Mouse (Mus musculus) thymus, postnatal 10 days (tissue): ENCODE data around the gene Ina.
"Not testable (repeated sequence)": the region's sequence is repeated elsewhere in the genome, so short reads cannot be mapped to it uniquely, and the experiment has no call there.

Experiments
- DNase-seq, 2 experiments: peaks; one replicate each; pipeline ENCODE4 v3.0.0; 2021; ENCODE audit warnings: low spot score in 2 of 2

Ina gene

DNA sequence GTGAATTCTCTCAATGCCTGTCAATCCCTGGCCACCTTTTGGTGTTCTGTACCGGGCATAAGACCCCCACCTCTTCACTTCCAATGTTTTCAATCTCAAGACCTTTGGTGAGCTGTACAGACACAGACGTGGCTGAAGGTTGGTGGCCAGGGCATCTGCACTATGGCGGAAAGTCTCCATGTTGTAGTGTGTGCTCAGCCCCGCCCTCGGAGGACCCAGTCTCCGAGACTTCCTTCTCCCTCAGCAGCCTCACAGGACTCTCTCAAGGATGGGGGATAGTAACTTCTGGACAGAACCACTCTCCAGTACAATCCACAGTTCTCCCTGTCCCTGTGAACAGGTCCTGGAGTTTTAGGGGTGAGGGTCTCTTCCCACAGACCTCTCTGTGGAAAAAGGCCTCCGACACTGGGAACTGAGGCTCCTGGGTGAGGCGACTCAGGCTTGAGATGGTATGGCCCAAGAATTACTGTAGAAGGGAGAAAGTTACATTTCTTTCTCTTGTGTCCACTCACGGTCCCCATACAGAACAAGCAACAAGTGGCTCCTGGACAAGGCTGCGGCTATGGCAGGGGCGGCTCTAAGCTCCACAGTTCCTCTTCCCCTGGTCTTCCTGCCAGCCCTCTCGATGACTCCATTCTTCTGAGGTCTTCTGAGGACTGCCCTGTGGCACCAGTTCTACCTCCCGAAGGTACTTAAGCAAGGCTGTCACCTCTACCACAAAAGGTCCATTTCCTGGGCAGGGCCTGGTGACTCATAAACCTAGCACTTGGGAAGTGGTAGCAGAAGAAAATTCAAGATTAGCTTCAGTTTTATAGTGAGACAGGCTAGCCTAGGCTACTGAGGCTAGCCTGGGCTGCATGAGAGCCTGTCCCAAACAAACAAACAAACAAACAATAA, 29.5 kb upstream of the Ina start:
- no peak for DNase-seq

DNA sequence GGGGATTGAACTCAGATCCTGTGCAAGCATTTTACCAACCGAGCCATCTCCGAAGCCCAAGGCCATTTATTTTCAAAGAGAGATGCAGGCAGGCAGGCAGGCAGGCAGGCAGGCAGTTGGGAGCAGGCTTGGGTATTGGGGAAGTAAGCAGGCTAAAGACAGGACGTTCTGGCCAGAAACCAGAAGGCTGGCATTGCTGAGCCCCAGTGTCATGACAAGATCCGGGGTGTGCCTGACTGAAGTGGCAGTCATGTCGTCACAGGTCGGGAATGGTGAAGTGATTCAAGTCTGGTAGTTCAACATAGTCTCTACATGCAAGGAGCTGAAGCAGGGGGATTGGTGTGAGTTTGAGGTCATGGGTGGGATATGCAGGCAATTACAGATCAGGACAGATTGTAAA, 26.9 kb upstream of the Ina start:
- DNase-seq, result no peak

DNA sequence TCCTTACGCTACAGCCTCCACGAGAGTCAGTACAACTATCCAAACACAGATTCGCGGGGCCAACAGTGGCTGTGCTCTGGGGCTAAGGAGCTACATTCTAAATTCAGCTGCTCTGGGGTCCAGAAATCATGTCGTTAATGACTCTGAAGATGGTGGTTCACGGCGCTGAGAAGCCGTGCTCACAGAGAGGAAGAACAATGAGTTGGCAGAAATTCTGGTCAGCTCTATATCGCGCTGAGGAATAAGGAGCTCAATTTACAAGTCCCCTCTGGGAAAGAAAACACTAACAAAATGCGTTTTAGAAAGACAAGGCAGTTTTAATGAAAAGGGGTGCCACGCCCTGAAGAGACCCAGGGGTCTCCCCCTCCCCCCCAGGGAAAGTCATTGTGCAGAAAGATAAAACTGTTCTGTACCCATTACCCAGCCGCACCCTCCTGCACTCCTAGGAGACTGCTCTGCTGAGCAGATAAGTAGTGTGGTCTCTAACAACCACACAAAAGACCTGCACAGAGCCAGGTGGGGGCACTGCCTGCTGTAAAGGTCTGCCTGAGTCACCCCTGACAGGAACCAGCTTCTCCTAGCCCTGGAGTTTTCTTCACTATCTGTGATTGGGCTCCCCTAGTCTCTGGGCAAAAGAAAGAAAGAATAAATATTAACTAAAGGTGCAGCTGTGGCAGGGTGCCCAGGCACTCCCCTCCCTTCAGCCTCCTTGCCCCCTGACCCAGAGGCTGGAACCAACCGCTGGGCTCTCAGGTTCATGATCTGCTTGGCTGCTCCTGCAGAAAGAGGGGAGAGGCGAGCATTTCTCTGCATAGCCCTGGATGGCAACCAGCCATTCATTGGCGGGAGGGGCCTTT, 26.0 kb upstream of the Ina start:
- peak; percentile 29 to 31 for DNase-seq

DNA sequence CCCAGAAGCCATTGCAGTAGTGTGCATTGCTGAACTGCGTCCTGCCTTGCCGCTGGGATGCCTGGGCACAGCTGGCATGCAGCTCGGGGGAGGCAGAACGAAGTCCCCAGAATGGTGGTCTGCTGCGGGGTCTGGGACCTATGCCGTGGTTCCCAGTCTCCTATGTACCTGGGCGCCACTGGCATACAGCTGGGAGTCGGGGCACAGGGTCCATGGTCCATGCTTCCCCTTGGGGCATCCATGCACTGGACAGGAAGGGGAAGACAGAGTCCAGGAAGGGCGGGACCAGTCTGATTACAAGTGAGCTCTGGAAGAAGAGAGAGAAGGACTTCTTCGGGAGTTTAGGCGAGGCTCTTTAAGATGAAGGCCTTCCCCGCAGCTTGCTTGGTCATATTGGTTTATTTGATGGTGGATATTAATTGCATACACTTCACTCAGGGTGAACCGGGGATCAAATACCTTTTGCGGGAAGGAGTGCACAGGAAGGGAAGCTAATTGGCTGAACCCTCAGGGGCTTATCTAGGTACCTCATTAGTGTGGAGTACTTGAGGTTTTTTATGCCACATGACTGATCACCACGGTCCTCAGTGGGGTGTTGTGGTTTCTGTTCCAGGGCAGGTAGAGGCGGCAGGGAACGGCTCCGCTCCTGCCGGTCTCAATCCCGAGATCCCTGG, 24.9 kb upstream of the Ina start:
- DNase-seq, result no peak

DNA sequence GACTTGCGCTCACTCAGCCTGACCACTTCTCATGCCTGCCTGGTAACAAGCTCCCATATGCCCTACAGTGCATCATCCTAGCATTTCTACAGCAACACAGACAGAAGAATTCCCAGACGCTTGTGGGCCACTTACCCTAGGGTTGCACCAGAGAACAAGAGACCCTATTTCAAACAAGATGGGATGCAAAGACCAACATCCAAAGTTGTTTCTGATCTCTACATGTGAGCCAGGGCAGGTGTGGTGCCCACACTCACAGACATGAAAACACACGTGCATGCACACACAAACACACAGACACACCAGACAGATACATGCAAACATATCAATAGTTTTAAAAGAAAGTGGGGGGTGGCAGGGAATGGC, 24.4 kb upstream of the Ina start:
- no peak for DNase-seq

DNA sequence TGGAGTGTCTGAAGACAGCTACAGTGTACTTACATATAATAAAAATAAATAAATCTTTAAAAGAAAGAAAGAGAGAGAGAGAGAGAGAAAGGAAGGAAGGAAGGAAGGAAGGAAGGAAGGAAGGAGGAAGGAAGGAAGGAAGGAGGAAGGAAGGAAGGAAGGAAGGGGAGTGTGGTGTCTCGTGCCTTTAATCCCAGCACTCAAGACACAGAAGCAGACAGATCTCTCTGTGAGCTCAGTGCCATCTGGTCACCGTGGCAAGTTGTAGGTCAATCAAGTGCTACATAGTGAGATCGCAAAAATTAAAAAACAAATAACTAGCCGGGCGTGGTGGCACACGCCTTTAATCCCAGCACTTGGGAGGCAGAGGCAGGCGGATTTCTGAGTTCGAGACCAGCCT, 23.9 kb upstream of the Ina start:
- not testable (repeated sequence) for DNase-seq

DNA sequence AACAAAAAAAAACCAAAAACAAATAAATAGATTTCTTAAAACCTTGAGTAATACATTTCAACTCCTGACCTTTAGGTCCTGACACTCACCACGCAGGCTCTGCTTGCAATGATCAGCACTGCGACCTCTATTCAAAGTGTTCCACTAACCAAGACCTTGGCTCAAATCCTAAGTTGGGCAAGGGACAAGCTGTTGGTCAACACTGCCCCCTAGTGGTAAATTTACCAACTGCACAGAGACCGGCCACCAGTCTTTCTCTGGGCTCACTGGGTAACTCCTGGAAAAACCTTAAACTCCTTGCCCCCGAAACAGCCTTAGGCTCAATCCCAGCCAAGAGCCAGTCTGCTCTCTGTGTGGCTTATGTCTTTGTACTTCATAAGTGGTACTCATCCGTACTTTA, 23.4 kb upstream of the Ina start:
- peak; percentile 62 to 89 for DNase-seq

DNA sequence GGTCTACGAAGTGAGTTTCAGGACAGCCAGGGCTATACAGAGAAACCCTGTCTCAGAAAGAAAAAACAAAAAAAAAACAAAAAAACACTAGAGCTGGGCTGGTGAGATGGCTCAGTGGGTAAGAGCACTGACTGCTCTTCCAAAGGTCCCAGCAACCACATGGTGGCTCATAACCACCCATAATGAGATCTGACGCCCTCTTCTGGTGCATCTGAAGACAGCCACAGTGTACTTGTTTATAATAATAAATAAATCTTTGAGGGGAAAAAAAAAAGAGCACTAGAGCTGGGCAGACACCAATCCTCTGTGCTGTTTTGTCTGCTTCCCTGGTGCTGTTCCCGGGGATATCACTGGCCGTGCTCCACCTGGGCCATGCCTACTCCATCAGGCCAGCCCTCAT, 22.2 kb upstream of the Ina start:
- DNase-seq, result not testable (repeated sequence)

DNA sequence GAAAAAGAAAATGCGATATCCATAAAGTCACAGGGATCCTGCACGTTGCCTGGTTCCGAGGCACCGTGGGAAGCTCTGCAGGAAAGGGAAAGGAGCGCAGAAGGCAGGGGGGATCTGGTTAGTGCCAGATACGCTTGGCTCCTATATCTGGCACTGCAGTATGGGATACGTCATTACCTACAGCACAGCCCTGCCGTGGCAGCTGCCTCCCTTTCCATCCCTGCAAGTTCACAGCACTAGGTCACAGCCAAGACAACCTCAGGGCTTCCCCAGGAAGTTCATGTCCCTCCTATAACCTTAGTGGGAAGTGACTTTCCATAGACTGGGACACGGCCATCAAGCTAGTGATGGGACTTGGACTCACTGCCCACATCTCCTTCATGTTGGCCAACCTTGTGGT, 18.4 kb upstream of the Ina start:
- no peak for DNase-seq

DNA sequence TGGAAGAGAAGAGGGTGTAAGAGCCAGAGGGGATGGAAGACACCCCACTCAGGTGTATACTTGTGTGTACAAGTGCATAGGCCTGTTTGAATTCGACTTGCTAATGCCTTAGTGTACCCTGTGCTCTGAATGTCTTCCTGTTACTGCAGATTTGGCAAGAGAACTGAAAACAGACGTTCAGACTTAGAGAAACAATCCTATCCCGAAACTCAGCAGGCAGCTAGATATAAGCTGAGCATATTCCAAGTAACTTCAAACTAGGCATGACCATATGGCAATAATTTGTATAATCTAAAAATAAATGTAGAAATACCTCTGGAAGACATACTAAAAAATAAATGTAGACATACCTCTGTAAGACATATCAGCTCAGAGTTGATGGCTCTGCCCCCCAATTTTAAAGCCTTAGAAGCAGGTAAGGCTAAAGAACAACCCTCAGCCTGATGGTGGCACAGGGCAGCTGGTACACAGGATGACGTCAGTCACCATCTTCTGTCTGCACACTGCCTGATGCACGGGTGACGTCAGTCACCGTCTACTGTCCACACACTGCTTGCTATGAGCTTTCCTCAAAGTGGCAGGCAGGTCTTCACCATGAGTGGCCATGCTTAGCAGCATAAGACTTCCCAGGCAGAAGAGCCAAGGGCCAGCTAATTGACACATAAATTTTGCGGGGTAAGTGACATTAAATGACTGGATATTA, 16.2 kb upstream of the Ina start:
- no peak for DNase-seq

DNA sequence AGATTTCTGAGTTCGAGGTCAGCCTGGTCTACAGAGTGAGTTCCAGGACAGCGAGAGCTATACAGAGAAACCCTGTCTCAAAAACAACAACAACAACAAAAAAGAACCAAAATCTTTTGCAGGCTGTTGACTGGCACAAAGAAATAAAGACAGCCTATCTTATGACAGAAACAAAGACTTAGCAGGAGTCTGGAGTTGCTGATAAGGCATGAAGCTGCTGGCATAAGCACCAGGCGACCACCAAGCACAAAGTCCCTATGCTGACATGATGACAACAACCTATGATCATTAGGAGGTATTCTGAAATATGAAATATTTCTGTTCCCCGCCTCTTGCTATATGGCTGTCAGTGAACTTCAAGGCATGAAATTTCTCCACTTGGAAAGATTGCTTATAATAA, 15.5 kb upstream of the Ina start:
- DNase-seq, result no peak

DNA sequence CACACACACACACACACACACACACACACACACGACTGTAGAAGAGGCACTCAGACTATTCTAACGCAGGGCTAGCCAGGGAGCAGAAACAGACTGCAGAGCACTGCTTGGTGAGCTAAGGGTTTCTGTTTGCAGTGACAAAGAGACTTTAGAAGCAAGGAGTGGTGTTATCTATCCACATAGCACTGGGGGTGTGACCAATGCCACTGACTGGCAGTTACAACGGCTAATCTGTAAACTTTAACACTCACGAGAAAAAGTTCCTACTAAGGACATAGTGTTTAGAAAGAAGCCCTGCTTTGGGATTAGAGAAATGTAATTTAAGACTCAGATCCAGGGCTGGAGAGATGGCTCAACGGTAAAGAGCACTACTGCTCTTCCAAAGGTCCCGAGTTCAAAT, 14.7 kb upstream of the Ina start:
- DNase-seq, result no peak

DNA sequence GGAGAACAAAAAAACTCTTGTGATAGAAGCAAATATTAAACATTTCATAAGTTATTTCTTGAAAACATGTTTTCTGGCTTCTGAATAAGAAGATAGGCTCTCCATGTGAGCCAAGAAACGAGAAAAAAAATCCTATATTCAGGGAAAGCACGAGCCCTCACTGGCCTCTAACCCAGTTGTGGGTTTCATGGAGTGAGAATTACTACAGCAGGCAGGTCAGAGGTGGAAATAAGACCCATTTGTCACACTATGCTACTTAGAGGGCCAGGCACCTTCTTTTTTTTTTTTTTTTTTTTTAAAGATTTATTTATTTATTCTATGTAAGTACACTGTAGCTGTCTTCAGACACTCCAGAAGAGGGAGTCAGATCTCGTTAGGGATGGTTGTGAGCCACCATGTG, 14.1 kb upstream of the Ina start:
- DNase-seq, result not testable (repeated sequence)

DNA sequence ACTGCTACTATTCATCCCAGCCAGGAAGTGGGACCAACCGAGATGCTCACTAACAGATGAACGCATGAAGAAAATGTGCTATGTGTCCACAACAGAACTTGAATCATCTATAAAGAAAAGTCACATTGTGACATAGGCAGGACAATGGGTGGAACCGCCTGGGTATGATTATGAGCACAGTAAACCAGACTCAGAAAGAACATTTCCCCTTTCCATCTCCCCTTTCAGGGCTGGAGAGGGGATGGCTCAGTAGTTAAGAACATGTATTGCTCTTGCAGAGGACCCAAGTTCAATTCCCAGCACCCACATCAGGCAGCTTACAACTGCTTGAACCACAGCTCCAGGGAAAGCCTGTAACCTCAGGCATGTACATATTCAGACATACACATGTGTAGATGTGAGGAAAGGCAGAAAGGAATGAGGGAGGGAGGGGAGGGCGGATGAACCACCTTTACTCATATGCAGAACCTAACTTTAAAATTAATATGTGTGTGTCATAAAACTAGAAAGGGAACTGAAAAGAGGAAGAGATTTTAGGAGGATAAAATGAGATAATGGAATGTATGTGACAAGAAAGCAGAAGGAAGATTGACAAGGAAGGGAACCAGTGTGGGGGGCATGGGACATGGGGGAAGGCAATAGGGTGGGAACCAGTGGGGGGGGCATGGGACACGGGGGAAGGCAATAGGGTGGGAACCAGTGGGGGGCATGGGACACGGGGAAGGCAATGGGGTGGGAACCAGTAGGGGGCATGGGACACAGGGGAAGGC, 10.6 kb upstream of the Ina start:
- no peak for DNase-seq

DNA sequence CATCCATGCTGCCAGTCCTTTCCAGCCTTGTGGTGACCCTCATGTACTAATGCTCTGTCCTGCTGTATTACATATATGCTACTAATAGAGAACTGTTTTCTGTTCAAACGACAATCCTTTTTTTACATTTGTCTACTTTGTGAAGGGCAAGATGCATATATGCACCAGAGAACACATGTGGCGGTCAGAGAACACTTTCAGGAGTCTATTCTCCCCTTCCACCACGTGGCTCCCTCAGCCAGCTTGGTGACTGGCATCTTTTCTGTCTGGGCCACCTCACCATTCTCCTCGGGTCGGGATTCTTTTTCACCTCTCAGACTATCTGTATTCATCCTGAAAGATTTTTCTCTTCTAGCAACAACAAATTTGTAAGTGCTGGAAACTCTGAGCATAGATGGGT, 8.6 kb upstream of the Ina start:
- no peak for DNase-seq

DNA sequence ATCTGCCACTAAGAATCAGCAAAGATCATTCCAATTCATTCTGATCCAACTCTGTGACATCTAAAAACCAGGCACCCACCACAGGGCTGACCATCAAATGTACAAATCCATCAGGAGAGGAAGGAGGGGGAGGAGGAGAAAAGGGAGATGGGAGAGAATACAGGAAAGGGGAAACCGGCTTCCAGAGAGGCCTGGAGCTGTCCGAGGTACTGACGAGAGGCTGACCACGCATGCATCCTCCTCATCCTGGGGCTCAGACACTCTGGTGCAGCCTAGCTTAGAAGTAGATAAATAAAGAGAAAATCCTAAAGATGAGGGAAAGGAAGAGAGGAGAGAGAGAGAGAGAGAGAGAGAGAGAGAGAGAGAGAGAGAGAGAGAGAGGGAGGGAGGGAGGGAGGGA, 8.2 kb upstream of the Ina start:
- DNase-seq, result peak in 1 of 2 experiments; percentile 32

DNA sequence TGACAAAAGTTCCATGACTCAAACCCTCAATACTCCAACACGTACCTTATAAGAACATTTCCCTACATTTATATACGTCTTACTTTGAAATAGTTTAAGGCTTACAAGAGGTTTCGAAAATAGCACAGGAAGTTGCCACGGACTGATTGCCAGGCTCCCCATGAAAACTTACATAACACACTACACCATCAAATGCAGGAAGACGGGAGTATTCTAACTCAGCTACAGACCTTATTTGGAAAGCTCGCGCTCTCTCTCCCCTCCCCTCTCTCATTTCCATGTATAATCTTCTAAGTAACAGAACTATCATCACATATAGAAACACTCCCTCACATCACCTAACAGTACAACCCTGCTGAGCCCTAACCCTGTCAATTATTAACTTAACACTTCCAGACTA, 5.1 kb upstream of the Ina start:
- DNase-seq, result no peak

DNA sequence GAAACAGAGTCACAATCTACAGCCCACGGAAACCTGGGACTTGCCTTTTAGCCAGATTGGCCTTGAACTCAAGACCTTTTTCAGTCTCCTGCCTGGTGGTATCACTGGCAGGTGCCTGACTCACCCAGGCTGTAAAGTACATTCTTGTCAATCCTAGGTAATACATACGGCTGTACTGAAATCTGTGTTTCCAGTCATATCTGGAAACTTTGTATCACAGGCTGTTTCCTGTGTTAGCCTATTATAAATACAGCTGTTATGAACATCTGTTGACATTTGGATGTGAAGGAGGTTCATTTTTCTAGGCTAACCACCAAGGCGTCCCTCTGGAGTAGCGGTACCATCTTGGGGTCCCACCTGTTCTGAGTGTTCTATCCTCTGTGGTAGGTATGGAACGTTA, 4.6 kb upstream of the Ina start:
- DNase-seq, result no peak

DNA sequence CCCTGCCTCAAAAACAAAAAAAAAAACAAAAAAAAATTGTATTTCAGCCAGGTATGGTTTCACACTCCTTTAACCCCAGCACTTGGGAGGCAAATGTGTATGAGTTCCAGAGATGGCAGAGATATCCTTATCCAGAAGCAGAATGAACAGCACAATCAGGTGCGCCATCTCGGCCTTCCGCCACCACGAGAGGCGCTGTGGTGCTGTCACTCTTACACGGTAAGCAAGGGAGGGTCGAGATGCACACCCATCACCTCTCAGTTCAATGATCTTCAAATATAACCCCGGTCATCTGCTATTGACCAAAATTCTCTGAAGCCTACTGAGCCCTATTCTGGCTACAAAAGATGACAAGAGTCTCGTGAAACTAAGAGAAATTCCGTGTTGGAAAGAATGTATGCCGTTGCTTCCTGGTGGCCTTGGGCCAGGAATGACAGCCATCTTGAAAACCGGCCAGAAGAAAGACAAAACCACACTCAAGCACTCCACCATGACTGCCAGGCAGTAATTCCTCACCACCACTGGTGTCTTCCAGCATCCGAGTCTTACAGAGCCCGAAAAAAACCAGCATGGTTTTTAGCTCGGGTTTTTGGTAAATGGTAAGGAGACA, 1.9 kb upstream of the Ina start:
- DNase-seq, result no peak

DNA sequence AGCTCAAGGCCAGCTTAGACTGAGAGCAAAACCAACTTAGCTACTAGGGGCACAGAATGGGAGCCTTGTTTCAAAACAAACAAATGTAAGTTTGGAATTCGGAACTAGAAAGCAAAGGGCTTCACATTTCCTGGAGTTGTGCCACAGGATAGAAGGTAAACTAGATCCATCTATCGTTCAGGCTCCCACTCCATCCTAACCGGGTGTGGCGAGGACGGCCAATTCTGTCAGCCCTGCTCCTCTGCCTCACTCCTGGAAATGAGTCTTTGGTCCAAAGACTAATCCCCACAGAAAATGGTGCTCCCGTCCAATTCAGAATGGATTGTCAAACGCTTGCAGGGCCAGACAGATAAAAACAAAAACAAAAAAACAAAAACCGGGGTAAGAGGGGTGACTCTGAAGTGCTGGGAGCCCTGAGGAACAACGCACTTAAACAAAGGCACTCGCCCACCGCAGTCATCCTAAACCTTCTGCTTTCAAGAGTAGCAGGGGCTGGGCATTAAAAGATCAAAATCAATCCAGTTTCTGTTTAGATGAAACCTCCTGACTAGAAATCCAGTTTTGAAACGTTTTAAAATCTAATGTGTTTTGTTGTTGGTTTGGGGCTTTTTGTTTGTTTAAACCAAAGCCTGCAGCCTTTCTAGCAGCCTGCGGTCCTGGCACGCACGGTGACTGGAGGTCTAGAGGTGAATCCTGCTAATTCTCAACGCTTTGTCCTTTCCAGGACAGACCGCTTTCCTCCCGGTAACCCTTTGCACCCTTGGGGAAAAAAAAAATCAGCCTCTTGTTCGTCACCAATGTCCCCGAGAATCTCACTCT, 949 bp upstream of the Ina start:
- no peak for DNase-seq
